Mouse (Mus musculus) B cell, adult (primary cell): ENCODE measurements around the gene Fam160b1. TPM values are rescaled to one million over a fixed set of nuclear protein-coding genes. Genes with fewer than 3 reads are reported as not detected.

Experiments
- total RNA-seq: library from RNA; stranded (reverse); gene quantifications from 4 replicates; pipeline ENCODE4 v1.2.4, GENCODE M21; 2023; ENCODE audit not compliant: inconsistent age

Fam160b1 gene
- 20.5 to 24.6 TPM (median 21.2 TPM) in 4 replicates for total RNA-seq

DNA sequence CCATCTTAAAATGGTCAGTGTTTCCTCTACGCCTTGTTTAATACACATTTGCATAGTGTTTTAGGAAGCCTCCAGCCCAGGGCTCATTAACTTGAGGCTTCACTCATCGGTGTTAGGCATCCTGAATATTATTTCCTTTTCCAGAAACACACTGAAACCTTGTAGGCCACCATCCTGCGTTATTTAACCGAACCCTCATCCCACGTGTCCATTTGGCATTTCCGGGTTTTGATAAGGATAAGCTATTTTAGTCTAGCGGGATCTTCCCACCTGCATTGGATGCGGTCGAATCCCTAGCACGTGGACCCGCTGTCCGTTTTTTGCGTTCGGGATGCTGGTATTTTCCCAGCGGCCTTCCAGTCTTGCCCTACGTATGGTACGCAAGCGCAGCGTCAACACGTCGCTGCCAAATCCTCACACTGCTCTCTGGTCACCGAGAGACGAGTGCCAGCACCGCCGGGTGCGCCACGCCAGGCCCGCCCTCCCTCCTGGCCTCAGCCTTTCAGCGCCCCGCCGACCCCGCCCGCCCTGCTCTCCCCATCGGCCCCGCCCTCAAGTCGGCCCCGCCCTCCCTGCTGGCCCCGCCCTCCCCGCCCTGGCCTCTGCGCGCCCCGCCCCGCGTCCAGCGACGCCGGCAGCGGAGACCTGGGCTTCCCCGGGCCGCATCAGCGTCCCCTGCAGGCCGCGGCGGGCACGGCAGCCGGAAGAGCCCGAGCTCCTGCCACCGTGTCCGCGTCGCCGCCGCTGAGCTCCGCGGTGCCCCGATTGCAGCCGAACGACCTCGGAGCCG is at the start of gene Fam160b1:
Gene Fam160b1, plus strand, starts transcription at position 340 of the 790 bp plus-strand sequence.

DNA sequence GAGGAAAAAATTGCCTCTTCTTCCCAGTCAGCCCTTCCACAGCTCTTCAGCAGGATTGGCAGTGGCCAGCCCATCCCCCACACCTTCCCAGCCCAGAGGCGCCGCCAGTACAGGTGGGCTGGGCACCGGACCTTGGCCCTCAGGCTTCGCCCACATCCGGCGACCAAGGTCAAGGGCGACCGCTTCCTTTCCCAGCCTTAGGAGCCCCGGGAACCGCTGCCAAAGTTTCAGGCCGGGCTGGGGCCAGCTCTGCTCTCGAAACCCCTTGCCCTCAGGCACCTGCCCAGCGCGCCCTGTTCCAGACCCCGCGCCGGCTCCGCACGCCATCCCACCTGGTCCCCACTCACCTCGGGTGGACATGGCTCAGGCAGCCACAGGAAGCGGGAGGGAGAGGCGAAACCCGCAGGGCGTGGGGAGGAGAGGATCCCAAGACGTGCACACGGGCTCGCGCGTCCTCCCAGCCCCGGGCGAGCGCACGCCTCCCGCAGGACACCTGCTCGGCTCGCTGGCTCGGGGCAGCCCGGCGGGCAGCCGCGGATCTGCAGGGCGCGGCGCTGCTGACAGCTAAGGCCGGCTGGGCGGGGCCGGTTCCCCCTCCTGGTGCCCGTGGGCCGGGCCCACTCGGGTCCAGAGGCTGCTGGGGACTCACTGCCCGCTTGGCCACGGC is 46.0 kb upstream of the Fam160b1 start, which contains the start of gene Ablim1:
Gene Ablim1, minus strand, starts transcription at position 574 of the 667 bp plus-strand sequence.

Other genes starting within 250 kb of the Fam160b1 start
- 400 to 448 TPM (median 429 TPM) in 4 replicates for gene Ablim1, start 45.8 kb upstream of the Fam160b1 start, total RNA-seq
- 8.7 to 16.8 TPM (median 10.8 TPM) in 4 replicates for gene Trub1, start 92.2 kb downstream of the Fam160b1 start, total RNA-seq